Mouse (Mus musculus) spleen, adult 12 weeks (tissue): ENCODE results near the gene Nsun7.
"Not testable (repeated sequence)": the region's sequence is repeated elsewhere in the genome, so short reads cannot be mapped to it uniquely, and the experiment has no call there.

Experiments used
- DNase-seq: peaks from one replicate; pipeline ENCODE4 v3.0.0; 2022; ENCODE audit warnings: low spot score

The Nsun7 gene

GRCm38 (mm10) chr5:66259756-66260448, at the start of gene Nsun7:
Gene Nsun7, plus strand, starts transcription at chr5:66259897.
- DNase-seq = no peak

GRCm38 (mm10) chr5:66214395-66214935, 45.2 kb upstream of the Nsun7 start:
- DNase-seq = no peak

GRCm38 (mm10) chr5:66215569-66216277, 44.0 kb upstream of the Nsun7 start:
- DNase-seq = no peak

- DNase-seq = no peak
These were observed 40.0 kb upstream of the Nsun7 start for GRCm38 (mm10) chr5:66219692-66220091.

GRCm38 (mm10) chr5:66220620-66221019, 39.1 kb upstream of the Nsun7 start:
- DNase-seq = no peak

- no peak for DNase-seq
These were observed 36.8 kb upstream of the Nsun7 start for GRCm38 (mm10) chr5:66222916-66223315.

- DNase-seq = no peak
These were observed 33.2 kb upstream of the Nsun7 start for GRCm38 (mm10) chr5:66226526-66226925.

GRCm38 (mm10) chr5:66231660-66232269, 27.9 kb upstream of the Nsun7 start:
- no peak for DNase-seq

- DNase-seq = no peak
These were observed 27.2 kb upstream of the Nsun7 start for GRCm38 (mm10) chr5:66232456-66232855.

- no peak for DNase-seq
These were observed 17.8 kb upstream of the Nsun7 start for GRCm38 (mm10) chr5:66241894-66242293.

GRCm38 (mm10) chr5:66243467-66243866, 16.2 kb upstream of the Nsun7 start:
- DNase-seq = no peak

- DNase-seq = no peak
These were observed 15.5 kb upstream of the Nsun7 start for GRCm38 (mm10) chr5:66244043-66244660.

- no peak for DNase-seq
These were observed 13.7 kb upstream of the Nsun7 start for GRCm38 (mm10) chr5:66245958-66246497.

- DNase-seq = no peak
These were observed 6.5 kb upstream of the Nsun7 start for GRCm38 (mm10) chr5:66253219-66253618.

- DNase-seq = no peak
These were observed 4.7 kb upstream of the Nsun7 start for GRCm38 (mm10) chr5:66255044-66255443.

GRCm38 (mm10) chr5:66259000-66259399, 697 bp upstream of the Nsun7 start:
- DNase-seq = no peak

GRCm38 (mm10) chr5:66259431-66259755, 304 bp upstream of the Nsun7 start:
- DNase-seq = not testable (repeated sequence)

GRCm38 (mm10) chr5:66262475-66262874, 2.8 kb downstream of the Nsun7 start:
- no peak for DNase-seq

- DNase-seq = no peak
These were observed 3.7 kb downstream of the Nsun7 start for GRCm38 (mm10) chr5:66263398-66263797.

GRCm38 (mm10) chr5:66269616-66270015, 9.9 kb downstream of the Nsun7 start:
- DNase-seq = no peak

GRCm38 (mm10) chr5:66271141-66271540, 11.4 kb downstream of the Nsun7 start:
- no peak for DNase-seq

GRCm38 (mm10) chr5:66274417-66274816, 14.7 kb downstream of the Nsun7 start:
- DNase-seq = no peak
